Mouse (Mus musculus) heart, adult 11 months (tissue): ENCODE measurements around the gene Pdzd9.
A peak's percentile ranks its signal among the peaks of the same experiment; 100 is the strongest.

Source experiments
- DNase-seq: peaks from one replicate; pipeline ENCODE4 v3.0.0; 2022

Gene Pdzd9

DNA sequence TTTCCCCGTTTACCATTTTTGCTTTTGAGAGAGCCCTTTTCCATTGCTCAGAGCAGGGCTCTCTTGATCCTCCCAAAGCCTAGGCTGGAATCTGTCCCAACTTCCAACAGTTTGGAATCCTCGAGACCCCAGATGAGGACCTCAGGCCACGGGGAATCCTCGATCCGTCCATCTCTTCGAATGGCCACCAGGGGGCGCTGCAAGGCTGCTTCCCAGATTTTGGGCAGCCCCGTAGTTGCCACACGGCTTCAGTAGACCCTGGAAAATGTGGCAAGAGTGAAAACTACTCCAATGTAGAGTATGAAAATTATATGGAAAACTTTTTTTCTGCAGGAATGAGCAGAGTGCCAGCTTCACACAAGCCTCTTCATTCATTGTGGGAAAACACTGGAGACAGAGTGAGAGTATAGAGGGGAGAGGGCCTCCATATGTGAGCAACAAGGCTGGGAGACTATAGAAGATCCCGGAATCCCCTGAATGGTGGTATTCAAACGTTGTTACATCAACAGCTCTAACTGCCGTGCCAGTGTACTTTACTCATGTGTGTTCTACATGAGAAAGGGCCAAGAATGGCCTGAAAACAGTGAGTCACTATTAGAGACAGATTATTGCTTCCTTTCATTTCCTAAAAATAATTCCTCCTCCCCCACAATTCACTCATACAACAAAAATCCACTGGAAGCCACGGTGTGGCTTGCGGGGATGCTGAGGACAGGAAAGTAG lies at the start of gene Pdzd9:
Pdzd9 (minus strand) TSS at position 191 of the 723 bp plus-strand sequence.
- peak; percentile 93 for DNase-seq

- no peak for DNase-seq
Measured at GRCm38 (mm10) chr7:120717261-120717660, 47.1 kb upstream of the Pdzd9 start.

DNA sequence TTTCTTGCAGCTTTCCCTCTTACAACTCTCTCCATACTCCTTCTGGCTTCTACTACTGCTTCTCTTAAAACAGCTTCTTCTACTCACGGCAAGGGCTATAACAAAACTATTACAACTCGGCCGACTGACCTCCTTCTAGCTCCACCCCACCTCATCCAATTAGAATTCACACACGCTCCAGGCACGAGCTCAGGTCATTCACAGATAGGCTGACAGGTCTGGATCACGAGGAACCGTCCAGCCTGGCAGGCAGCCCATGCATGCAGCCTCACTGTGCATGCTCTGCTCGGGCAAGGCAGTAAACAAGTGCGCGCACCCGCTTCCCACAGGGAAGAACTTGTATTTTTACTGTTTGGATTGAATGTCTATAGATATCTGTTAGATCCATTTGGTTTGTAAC lies 43.8 kb upstream of the Pdzd9 start:
- DNase-seq: peak; percentile 95

DNA sequence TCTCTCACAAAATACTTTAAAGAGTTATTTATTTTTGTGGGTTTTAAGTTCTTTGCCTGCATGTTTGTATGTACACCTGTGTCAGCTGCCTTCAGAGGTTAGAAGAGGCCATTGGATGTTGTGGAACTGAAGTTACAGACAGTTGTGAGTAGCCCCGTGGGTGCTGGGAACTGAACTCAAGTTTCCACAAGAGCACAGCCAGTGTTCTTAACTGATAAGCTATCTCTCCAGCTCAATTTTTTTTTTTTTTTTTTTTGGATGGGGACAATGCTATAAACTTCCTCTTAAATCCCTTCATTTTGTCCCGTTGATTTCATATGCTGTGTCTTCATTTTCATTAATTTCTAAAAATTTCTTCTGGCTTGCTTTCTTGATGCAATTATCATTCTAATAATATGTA lies 43.1 kb upstream of the Pdzd9 start:
- no peak for DNase-seq

GRCm38 (mm10) chr7:120712071-120712470 lies 41.9 kb upstream of the Pdzd9 start:
- DNase-seq: no peak

- no peak for DNase-seq
Measured at GRCm38 (mm10) chr7:120703888-120704287, 33.7 kb upstream of the Pdzd9 start.

GRCm38 (mm10) chr7:120699586-120699985 lies 29.4 kb upstream of the Pdzd9 start:
- DNase-seq: peak; percentile 61

- DNase-seq: peak; percentile 61
Measured at GRCm38 (mm10) chr7:120696331-120696730, 26.2 kb upstream of the Pdzd9 start.

DNA sequence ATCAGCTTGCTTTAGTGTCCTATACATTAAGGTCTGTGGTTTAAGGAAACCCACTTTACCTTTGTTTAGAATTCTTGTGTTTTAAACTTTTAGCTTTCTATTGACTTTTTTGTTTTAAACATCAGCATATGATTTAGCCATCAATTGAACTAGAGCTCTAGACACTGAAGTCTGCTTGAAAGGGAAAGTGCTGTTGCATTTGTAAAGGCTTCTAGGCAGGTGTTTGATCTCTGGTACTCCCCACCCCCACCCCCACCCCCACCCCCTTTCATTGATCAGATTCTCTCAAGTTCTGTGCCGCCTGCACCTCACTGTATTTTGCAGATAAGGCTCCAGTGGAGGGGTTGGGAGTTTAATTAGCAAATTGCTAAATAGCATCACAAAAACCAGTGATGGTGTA lies 25.5 kb upstream of the Pdzd9 start:
- DNase-seq: peak; percentile 7

DNA sequence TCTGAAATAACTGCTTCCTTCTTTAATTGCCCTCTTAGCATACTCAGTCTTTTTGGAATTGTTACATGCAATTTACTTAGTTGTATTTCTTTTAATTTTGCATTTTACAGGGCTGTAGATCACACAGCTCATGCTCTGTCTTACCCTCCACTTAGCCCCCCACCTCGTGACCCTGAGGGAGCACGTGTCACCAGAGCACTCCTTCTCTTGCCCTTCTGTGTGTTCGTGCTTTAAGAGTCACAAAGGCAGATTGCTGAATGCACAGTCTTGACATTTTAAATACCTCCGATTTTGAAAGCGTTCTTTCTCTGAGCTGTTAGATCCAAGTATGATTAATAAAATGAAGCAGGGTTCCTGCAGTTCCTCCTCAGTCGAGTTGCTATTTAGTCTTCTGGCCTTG lies 25.1 kb upstream of the Pdzd9 start:
- DNase-seq: peak; percentile 46

DNA sequence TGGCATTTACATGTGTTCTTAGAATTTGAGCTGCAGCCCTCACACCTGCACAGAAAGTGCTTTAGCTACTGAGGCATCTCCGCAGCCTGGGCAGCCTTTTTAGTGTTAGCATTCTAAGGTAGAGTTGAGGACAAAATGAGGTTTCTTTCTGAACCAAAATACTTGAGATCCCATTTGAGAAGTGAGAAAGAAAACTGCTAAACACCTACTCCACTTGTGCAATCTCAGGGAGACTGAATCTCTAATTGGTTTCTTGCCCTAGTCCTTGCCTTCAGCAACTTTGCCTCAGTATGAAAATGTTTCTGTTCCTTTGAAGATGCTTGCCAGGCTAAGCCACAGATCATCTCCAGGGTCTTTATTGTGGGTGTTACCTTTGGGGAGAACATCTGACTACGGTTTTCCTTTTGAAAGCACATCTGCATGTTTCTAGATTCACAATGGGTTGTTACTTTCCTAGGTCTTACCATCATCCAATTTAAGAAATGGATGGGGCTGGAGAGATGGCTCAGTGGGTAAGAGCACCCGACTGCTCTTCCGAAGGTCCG lies 23.8 kb upstream of the Pdzd9 start:
- DNase-seq: no peak

- peak; percentile 37 for DNase-seq
Measured at GRCm38 (mm10) chr7:120690634-120691033, 20.5 kb upstream of the Pdzd9 start.

- no peak for DNase-seq
Measured at GRCm38 (mm10) chr7:120685227-120685626, 15.1 kb upstream of the Pdzd9 start.

GRCm38 (mm10) chr7:120684731-120685161 lies 14.6 kb upstream of the Pdzd9 start:
- peak; percentile 81 for DNase-seq

DNA sequence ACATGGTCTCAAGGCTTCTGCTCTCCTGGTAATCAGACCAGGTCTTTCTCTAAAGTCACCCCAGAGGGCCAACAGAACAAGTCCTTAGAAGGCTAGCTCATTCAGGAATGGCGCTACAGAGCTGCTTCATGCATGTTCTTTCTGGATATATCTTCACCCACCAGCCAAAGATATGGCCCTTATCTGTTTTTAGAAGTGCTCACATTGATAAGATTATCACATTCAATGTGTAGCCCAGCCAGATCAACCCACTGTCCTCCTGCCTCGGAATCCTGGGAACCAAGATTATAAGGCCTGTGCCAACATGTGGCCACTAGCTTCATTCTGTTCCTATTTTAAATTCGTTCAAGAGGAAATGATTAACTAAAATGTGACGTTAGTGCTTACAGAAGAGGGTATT lies 11.9 kb upstream of the Pdzd9 start:
- peak; percentile 48 for DNase-seq

- DNase-seq: no peak
Measured at GRCm38 (mm10) chr7:120679023-120679422, 8.9 kb upstream of the Pdzd9 start.

GRCm38 (mm10) chr7:120677764-120678531 lies 7.8 kb upstream of the Pdzd9 start:
- peak; percentile 96 for DNase-seq

DNA sequence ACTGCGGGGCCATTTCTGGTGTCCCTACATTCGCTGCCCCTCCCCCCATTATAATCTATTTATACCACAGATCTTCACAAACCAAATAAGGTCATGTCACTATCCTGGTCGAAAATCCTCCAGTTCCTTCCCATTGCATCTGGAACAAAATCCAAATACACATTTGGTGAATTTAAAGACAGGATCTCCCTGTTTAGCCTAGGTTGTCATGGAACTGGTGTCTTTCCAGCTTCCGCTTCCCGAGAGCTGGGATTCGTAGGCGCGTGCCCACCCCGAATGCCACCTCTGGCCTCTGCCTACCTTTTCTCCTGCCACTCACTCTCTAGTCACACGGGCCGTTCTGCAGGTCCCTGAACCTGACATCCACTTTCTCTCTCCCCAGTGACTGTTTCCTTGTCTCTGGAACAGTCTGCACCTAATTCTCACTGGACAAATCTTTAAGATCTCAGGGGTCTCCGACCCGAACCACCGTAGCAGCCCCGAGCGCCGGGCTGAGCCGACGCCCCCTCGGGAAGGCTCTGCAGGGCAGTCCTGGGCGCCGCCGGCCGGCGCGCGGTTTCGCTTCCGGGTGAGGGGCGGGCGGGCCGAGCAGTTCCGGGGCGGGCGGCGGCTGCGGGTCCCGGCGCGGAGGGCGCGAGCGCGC lies 7.0 kb upstream of the Pdzd9 start, which contains the start of gene Mosmo:
Mosmo (plus strand) TSS at position 618 of the 643 bp plus-strand sequence.
- DNase-seq: peak; percentile 98

DNA sequence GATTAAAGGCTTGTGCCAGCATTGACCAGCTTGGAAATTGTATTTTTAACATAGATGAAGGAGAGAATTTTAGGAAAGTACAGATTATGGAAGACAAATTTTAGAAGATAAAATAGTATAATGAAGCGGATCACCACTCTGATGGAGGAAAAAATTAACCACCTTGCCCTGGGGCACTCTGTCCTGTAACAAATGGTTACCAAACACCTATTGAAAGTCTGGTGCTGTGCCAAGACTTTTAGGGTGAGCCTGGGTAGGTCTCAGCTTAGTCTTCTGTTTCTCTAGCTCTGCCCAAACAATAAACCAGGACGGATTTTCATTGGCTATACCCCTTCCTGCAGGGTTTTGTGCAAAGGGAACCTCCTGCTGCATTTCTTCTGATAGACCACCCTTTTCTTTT lies 1.1 kb upstream of the Pdzd9 start:
- DNase-seq: peak; percentile 25

GRCm38 (mm10) chr7:120662079-120662478 lies 8.1 kb downstream of the Pdzd9 start:
- no peak for DNase-seq

- DNase-seq: no peak
Measured at GRCm38 (mm10) chr7:120647849-120648248, 22.3 kb downstream of the Pdzd9 start.

- DNase-seq: no peak
Measured at GRCm38 (mm10) chr7:120643217-120643616, 26.9 kb downstream of the Pdzd9 start.

GRCm38 (mm10) chr7:120635821-120636220 lies 34.3 kb downstream of the Pdzd9 start:
- DNase-seq: peak; percentile 86
